8 mouse cellular contexts compared by ENCODE assay signal in the genomic region with DNA sequence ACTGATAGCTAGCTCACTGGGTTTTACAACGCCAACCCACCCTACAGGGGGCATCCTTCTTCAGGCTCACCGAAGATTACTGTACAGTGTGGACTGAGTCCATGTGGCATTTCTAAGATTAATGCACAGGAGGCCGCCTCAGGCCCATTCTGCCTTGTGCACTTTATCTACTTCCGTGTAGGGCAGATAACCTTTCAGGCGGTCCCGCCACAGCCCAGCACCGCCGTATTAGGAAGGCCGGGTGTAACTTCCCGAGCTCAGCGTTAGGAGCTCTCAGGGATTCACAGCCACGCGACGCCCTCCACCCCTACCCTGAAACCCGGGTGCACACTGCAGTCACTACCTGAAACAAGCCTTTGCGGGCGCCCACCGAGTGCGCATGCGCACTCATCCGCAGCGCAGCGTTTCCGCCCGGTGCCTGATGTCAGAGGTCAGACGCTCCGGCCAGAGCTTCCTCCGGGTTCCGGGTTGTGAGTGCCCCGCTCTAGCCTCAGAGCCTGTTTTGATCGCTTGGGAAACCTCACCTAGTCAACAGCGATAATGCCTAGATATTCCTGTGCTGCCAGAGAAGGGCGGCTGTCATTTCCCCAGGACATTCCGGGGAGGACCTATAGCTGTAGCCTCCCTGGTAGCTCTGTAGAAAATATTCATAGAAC. TPM values are rescaled to one million over a fixed set of nuclear protein-coding genes. Genes with fewer than 3 reads are reported as not detected.
DNase-seq lines count a peak whose midpoint lies in the region; ATAC-seq and TF ChIP-seq lines count a peak whose summit lies in the region.

No protein-coding gene starts in this region.

- peak; percentile 83 for ATAC-seq in heart, embryonic 13.5 days (ENCODE audit: extremely low read depth, insufficient number of reproducible peaks, low FRiP score, low TSS enrichment)
- ATAC-seq in kidney, postnatal 0 days (replicated peaks; ENCODE audit: low FRiP score, low read depth) = peak; percentile 93
- ATAC-seq in liver, embryonic 11.5 days (replicated peaks; ENCODE audit: low FRiP score) = peak; percentile 90

- no peaks in the 10 kb centered on the region for H3K9me3 ChIP-seq in heart, embryonic 13.5 days
- H3K9me3 ChIP-seq in kidney, postnatal 0 days (replicated peaks; ENCODE audit: low read length) = no peaks in the 10 kb centered on the region
- no peaks in the 10 kb centered on the region for H3K9me3 ChIP-seq in liver, embryonic 11.5 days (ENCODE audit: control insufficient read depth, low read length)

- TF ChIP-seq CTCF in C2C12 (IDR thresholded peaks at IDR 0.05; ENCODE audit: control insufficient read depth, insufficient read depth, insufficient read length) = no peak
- TF ChIP-seq CTCF in kidney, postnatal 0 days (IDR thresholded peaks at IDR 0.05; ENCODE audit: low read depth) = peak; percentile 50

- H3K79me2 ChIP-seq in C2C12 (ENCODE audit: control insufficient read depth, insufficient read depth) = no peaks in the 10 kb centered on the region
- no peaks in the 10 kb centered on the region for H3K79me2 ChIP-seq in myocyte (ENCODE audit: control insufficient read depth, insufficient read depth)

- H3K36me3 ChIP-seq in C2C12 (ENCODE audit: control insufficient read depth, insufficient read depth) (peaks cover 4% of the 10 kb centered on the region), myocyte (ENCODE audit: control insufficient read depth, insufficient read depth) (no peaks in the 10 kb centered on the region)
- H3K36me3 ChIP-seq in heart, embryonic 13.5 days = peaks cover 14% of the 10 kb centered on the region; the same call in 1 of the 2 replicates
- no peaks in the 10 kb centered on the region for H3K36me3 ChIP-seq in kidney, postnatal 0 days (ENCODE audit: insufficient read depth, low read length)
- H3K36me3 ChIP-seq in liver, embryonic 11.5 days (ENCODE audit: control insufficient read depth, insufficient read depth, low read length) = no peaks in the 10 kb centered on the region

- peak overlapping the region; percentile 86 for H3K9ac ChIP-seq in heart, embryonic 13.5 days
- H3K9ac ChIP-seq in kidney, postnatal 0 days (ENCODE audit: low read depth, low read length) = peak overlapping the region; percentile 66
- peak overlapping the region; percentile 82 for H3K9ac ChIP-seq in liver, embryonic 11.5 days (ENCODE audit: low read depth, low read length)

- DNase-seq in fibroblast of lung, adult 2 months (ENCODE audit: low read depth) = peak; percentile 58
- DNase-seq in kidney, postnatal 0 days (ENCODE audit: low spot score) = peak; percentile 88
- peak; percentile 91 for DNase-seq in liver, embryonic 11.5 days (ENCODE audit: low spot score)
- peak; percentile 88 to 94 for DNase-seq in spleen, postnatal 4 days (ENCODE audit: low spot score in 2 of 2)

- H3K27me3 ChIP-seq in C2C12 (ENCODE audit: control insufficient read depth, insufficient read depth, insufficient read length) (no peaks in the 10 kb centered on the region), myocyte (ENCODE audit: control insufficient read depth, insufficient read depth, insufficient read length) (no peaks in the 10 kb centered on the region)
- no peaks in the 10 kb centered on the region for H3K27me3 ChIP-seq in heart, embryonic 13.5 days (replicated peaks)
- H3K27me3 ChIP-seq in kidney, postnatal 0 days (ENCODE audit: insufficient read depth, low read length) = no peaks in the 10 kb centered on the region
- no peaks in the 10 kb centered on the region for H3K27me3 ChIP-seq in liver, embryonic 11.5 days (replicated peaks; ENCODE audit: control insufficient read depth, insufficient read depth, low read length)

- H3K4me3 ChIP-seq in C2C12 (ENCODE audit: insufficient read depth, poor library complexity, severe bottlenecking) (peak overlapping the region; percentile 29), myocyte (peak overlapping the region; percentile 82)
- H3K4me3 ChIP-seq in brown adipose tissue, adult 24 weeks (ENCODE audit: insufficient read depth, low read depth, low read length) = peak overlapping the region; percentile 96
- peak overlapping the region; percentile 73 for H3K4me3 ChIP-seq in heart, embryonic 13.5 days
- H3K4me3 ChIP-seq in kidney, postnatal 0 days (replicated peaks; ENCODE audit: low read depth, low read length) = peak overlapping the region; percentile 55
- peak overlapping the region; percentile 69 for H3K4me3 ChIP-seq in liver, embryonic 11.5 days (ENCODE audit: low read depth, low read length)

- H3K4me1 ChIP-seq in brown adipose tissue, adult 24 weeks (ENCODE audit: control insufficient read depth, insufficient read depth, insufficient read length, low read length) = peaks cover 4% of the 10 kb centered on the region; the same call in 1 of the 2 replicates
- H3K4me1 ChIP-seq in heart, embryonic 13.5 days = peaks cover 16% of the 10 kb centered on the region
- no peaks in the 10 kb centered on the region for H3K4me1 ChIP-seq in kidney, postnatal 0 days (replicated peaks; ENCODE audit: insufficient read depth, low read length)
- peaks cover 19% of the 10 kb centered on the region for H3K4me1 ChIP-seq in liver, embryonic 11.5 days (replicated peaks; ENCODE audit: control insufficient read depth, insufficient read depth, low read length)

- H3K27ac ChIP-seq in brown adipose tissue, adult 24 weeks (replicated peaks; ENCODE audit: low read depth, low read length) = peak overlapping the region; percentile 99
- peak overlapping the region; percentile 88 for H3K27ac ChIP-seq in heart, embryonic 13.5 days (replicated peaks)
- H3K27ac ChIP-seq in kidney, postnatal 0 days = peak overlapping the region; percentile 70
- H3K27ac ChIP-seq in liver, embryonic 11.5 days (ENCODE audit: low read depth, low read length) = peak overlapping the region; percentile 91

- WGBS in heart, embryonic 13.5 days = 1% methylated on average over 34 of the region's 34 CpGs
- 2% methylated on average over 34 of the region's 34 CpGs for WGBS in kidney, postnatal 0 days
- WGBS in liver, embryonic 11.5 days = under 1% methylated on average over 34 of the region's 34 CpGs

- H3K4me2 ChIP-seq in heart, embryonic 13.5 days = peak overlapping the region; percentile 71
- H3K4me2 ChIP-seq in kidney, postnatal 0 days (ENCODE audit: low read length) = peak overlapping the region; percentile 59
- peak overlapping the region; percentile 65 for H3K4me2 ChIP-seq in liver, embryonic 11.5 days
- peak overlapping the region; percentile 85 for H3K4me2 ChIP-seq in myocyte (ENCODE audit: low read depth)

- no peaks in the 10 kb centered on the region for H3K79me3 ChIP-seq in C2C12 (ENCODE audit: low read depth)

- peak; percentile 62 for TF ChIP-seq POLR2A in myocyte (IDR thresholded peaks at IDR 0.05; ENCODE audit: insufficient read length, low read depth)

- peak overlapping the region; percentile 82 for H3ac ChIP-seq in C2C12 (ENCODE audit: control insufficient read depth, insufficient read length, low read depth)
- peak overlapping the region; percentile 19 for H3ac ChIP-seq in myocyte (ENCODE audit: control insufficient read depth, insufficient read length)

TF ChIP-seq in C2C12, 6 proteins besides CTCF, POLR2A, EP300 and RAD21:
- no peak for TF ChIP-seq MYOD1 (IDR thresholded peaks at IDR 0.05; ENCODE audit: control insufficient read depth, insufficient read length, low read depth)
- no peak for TF ChIP-seq CEBPB (IDR thresholded peaks at IDR 0.05; ENCODE audit: low read depth)
- no peak for TF ChIP-seq FOSL1 (IDR thresholded peaks at IDR 0.05; ENCODE audit: insufficient read depth, low read length, poor library complexity, severe bottlenecking)
- no peak for TF ChIP-seq USF1 (IDR thresholded peaks at IDR 0.05; ENCODE audit: low read depth)
- TF ChIP-seq MYOG (IDR thresholded peaks at IDR 0.05; ENCODE audit: control insufficient read depth, extremely low read depth, insufficient read length) = no peak
- peak; percentile 32 for TF ChIP-seq MAX (IDR thresholded peaks at IDR 0.05)

TF ChIP-seq in myocyte, 11 proteins besides CTCF, POLR2A, EP300 and RAD21:
- TF ChIP-seq POLR2AphosphoS2 (IDR thresholded peaks at IDR 0.05; ENCODE audit: insufficient read length, low read depth) (peak; percentile 90), E2F4 (IDR thresholded peaks at IDR 0.05; ENCODE audit: insufficient read depth) (no peak)
TF ChIP-seq in myocyte: peak in this region for 1.

RNA-seq across cellular contexts. Expression of gene Ngly1, which starts 6.0 kb away (rescaled TPM):
- polyA plus RNA-seq in C2C12 (2012; fragmentation: generic; extraction: Trizol) (7.4 TPM), myocyte (2012; fragmentation: generic; extraction: Trizol) (8.0 TPM)
- polyA plus RNA-seq in brown adipose tissue, adult 24 weeks (2012; ENCODE audit: insufficient read depth, insufficient read length, missing spikeins) = 38.8 and 51.0 TPM in 2 replicates
- polyA plus RNA-seq in heart, embryonic 13.5 days (2015; fragmentation: Nextera tagmentation; extraction: Ambion mirVana) = 22.1 and 22.4 TPM in 2 replicates
- polyA plus RNA-seq in kidney, postnatal 0 days (2015; fragmentation: Nextera tagmentation; extraction: Ambion mirVana) = 44.4 and 46.1 TPM in 2 replicates
- 25.7 and 29.3 TPM in 2 replicates for polyA plus RNA-seq in liver, embryonic 11.5 days (2014; fragmentation: Nextera tagmentation; extraction: Ambion mirVana)

RNA-seq across cellular contexts. Expression of gene Oxsm, which starts 6.5 kb away (rescaled TPM):
- 3.6 TPM for polyA plus RNA-seq in C2C12 (2012; fragmentation: generic; extraction: Trizol)
- 21.5 and 29.3 TPM in 2 replicates for polyA plus RNA-seq in brown adipose tissue, adult 24 weeks (2012; ENCODE audit: insufficient read depth, insufficient read length, missing spikeins)
- 2.2 and 2.5 TPM in 2 replicates for polyA plus RNA-seq in heart, embryonic 13.5 days (2015; fragmentation: Nextera tagmentation; extraction: Ambion mirVana)
- 2.3 and 2.7 TPM in 2 replicates for polyA plus RNA-seq in kidney, postnatal 0 days (2015; fragmentation: Nextera tagmentation; extraction: Ambion mirVana)
- polyA plus RNA-seq in liver, embryonic 11.5 days (2014; fragmentation: Nextera tagmentation; extraction: Ambion mirVana) = 2.6 and 2.9 TPM in 2 replicates
- 3.7 TPM for polyA plus RNA-seq in myocyte (2012; fragmentation: generic; extraction: Trizol)

Comparison
In these comparisons a context has a peak if more than half of its experiments do, and no peak if none do; other contexts are left out.
1. Peak in every context shown above with its lines: DNase-seq, ATAC-seq, H3K4me3 ChIP-seq and H3K27ac ChIP-seq.
2. H3K4me3 ChIP-seq: peak in every context shown above with its lines; median percentile 96 in brown adipose tissue, adult 24 weeks; 82 in myocyte; 73 in heart, embryonic 13.5 days; 69 in liver, embryonic 11.5 days; 55 in kidney, postnatal 0 days; 29 in C2C12.